Mouse (Mus musculus) left cerebral cortex, postnatal 36 days (tissue): Measurements from ENCODE around the gene Slc27a1. TPM values are rescaled to one million over a fixed set of nuclear protein-coding genes. Genes with fewer than 3 reads are reported as not detected.
"Not testable (repeated sequence)": the region's sequence is repeated elsewhere in the genome, so short reads cannot be mapped to it uniquely, and the experiment has no call there.

ENCODE experiments used
- DNase-seq, 2 experiments: peaks; one replicate each; pipeline ENCODE4 v3.0.0; 2021 to 2022; ENCODE audit warnings: low spot score in 2 of 2, mixed read lengths in 1 of 2
- intact Hi-C: fragments of 180-260 bp; cut with DNase I; formaldehyde crosslinking; loops from one replicate; pipeline ENCODE4 v1.15.1; 2025
- total RNA-seq, 2 experiments: library from RNA; stranded (reverse); gene quantifications; 2 replicates each; pipeline ENCODE4 v1.2.3; 2021

Slc27a1 gene
- 100 to 1,000 TPM in 1 of 2 experiments, 10 to 100 TPM in 1; 94.7 to 109 TPM for total RNA-seq

GRCm38 (mm10) chr8:71568387-71568937, at the start of gene Slc27a1:
Gene Slc27a1 (plus strand): TSS chr8:71568882.
- intact Hi-C loops, result loop anchor here (2.0 kb wide), 1 partner anchor 24 kb away; the partner anchor contains the start of gene Pgls
- DNase-seq, result peak; percentile 50 to 52

- intact Hi-C loops, DNase-seq: not testable (repeated sequence)
These were observed 49.5 kb upstream of the Slc27a1 start for GRCm38 (mm10) chr8:71519037-71519825.

- intact Hi-C loops, result loop anchor here (2.0 kb wide), 2 partner anchors 27 to 81 kb away; no protein-coding TSS in a partner anchor
- peak; percentile 86 to 87 for DNase-seq
These were observed 47.0 kb upstream of the Slc27a1 start for GRCm38 (mm10) chr8:71521634-71522033.

- DNase-seq, result no peak
- intact Hi-C loops, result no loop called here
These were observed 43.2 kb upstream of the Slc27a1 start, which contains the start of gene Ccdc194 for GRCm38 (mm10) chr8:71525226-71526050. Gene Ccdc194 (minus strand): TSS chr8:71525711.

- no peak for DNase-seq
- intact Hi-C loops, result no loop called here
These were observed 42.4 kb upstream of the Slc27a1 start for GRCm38 (mm10) chr8:71526272-71526671.

- DNase-seq, result no peak
- intact Hi-C loops, result no loop called here
These were observed 41.4 kb upstream of the Slc27a1 start for GRCm38 (mm10) chr8:71527162-71527870.

GRCm38 (mm10) chr8:71528362-71529073, 40.2 kb upstream of the Slc27a1 start:
- no peak for DNase-seq
- intact Hi-C loops, result no loop called here

- not testable (repeated sequence) for DNase-seq
- intact Hi-C loops, result loop anchor here (5.0 kb wide), 1 partner anchor 34 kb away; no protein-coding TSS in a partner anchor
These were observed 37.8 kb upstream of the Slc27a1 start for GRCm38 (mm10) chr8:71530735-71531467.

- intact Hi-C loops, result loop anchor here (5.0 kb wide), 1 partner anchor 37 kb away; no protein-coding TSS in a partner anchor
These were observed 34.3 kb upstream of the Slc27a1 start for GRCm38 (mm10) chr8:71534263-71534810.

GRCm38 (mm10) chr8:71535663-71536062, 33.0 kb upstream of the Slc27a1 start:
- intact Hi-C loops, result no loop called here
- peak in 1 of 2 experiments; percentile 16 for DNase-seq

More at GRCm38 (mm10) chr8:71534263-71534810, 34.3 kb upstream of the Slc27a1 start:
- DNase-seq, result no peak

- intact Hi-C loops, result no loop called here
- peak in 1 of 2 experiments; percentile 32 for DNase-seq
These were observed 31.4 kb upstream of the Slc27a1 start, which contains the start of gene Bst2 for GRCm38 (mm10) chr8:71537028-71537867. Gene Bst2 (minus strand): TSS chr8:71537456.

GRCm38 (mm10) chr8:71542632-71543343, 25.9 kb upstream of the Slc27a1 start, which contains the start of gene Mvb12a:
Gene Mvb12a (plus strand): TSS chr8:71542922.
- intact Hi-C loops, result loop anchor here (5.0 kb wide), 1 partner anchor 80 kb away; the partner anchor contains the start of genes Abhd8 and Mrpl34
- peak; percentile 95 to 97 for DNase-seq

GRCm38 (mm10) chr8:71543755-71544154, 24.9 kb upstream of the Slc27a1 start:
- intact Hi-C loops, result loop anchor here (5.0 kb wide), 1 partner anchor 81 kb away; the partner anchor contains the start of genes Abhd8 and Mrpl34

GRCm38 (mm10) chr8:71545053-71545452, 23.6 kb upstream of the Slc27a1 start:
- no peak for DNase-seq
- intact Hi-C loops, result no loop called here

More at GRCm38 (mm10) chr8:71543755-71544154, 24.9 kb upstream of the Slc27a1 start:
- DNase-seq, result no peak

GRCm38 (mm10) chr8:71547590-71547989, 21.1 kb upstream of the Slc27a1 start:
- intact Hi-C loops, result no loop called here
- no peak for DNase-seq

- intact Hi-C loops, result no loop called here
These were observed 17.9 kb upstream of the Slc27a1 start for GRCm38 (mm10) chr8:71550754-71551153.

More at GRCm38 (mm10) chr8:71550754-71551153, 17.9 kb upstream of the Slc27a1 start:
- no peak for DNase-seq
